Mouse (Mus musculus): ENCODE results near the gene Kcnc1.

DNA sequence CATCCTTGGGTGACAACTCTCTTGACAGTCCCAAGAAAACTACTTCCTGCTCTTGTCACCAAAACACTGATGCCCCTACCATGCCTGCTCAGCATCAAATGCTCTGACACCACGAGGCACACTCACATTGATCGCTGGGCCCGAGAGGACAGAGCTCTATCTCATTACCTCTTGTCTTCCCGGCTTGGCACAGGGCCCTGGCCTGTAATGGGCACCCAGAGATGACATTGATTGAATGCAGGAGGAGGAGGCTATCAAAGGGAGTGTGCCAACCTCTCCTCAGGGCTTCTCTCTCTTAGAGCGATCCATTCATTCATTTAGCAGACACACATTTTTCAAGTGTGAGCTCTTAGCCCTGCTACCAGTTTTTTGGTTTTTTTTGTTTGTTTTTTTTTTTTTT, 79.2 kb downstream of the Kcnc1 start:
- TF ChIP-seq CTCF (IDR thresholded peaks at IDR 0.05; ENCODE audit: borderline replicate concordance, insufficient read depth, low read length), result no peak
- no peak for TF ChIP-seq POLR2A (IDR thresholded peaks at IDR 0.05; ENCODE audit: low read depth, low read length)
